Mouse (Mus musculus) urinary bladder, postnatal 10 days (tissue): ENCODE data around the gene Cep83.

Experiments
- DNase-seq: peaks from one replicate; pipeline ENCODE4 v3.0.0; 2022; ENCODE audit warnings: low spot score

Gene Cep83

GRCm38 (mm10) chr10:94779319-94779718 lies 90.9 kb downstream of the Cep83 start:
- DNase-seq, result no peak

DNA sequence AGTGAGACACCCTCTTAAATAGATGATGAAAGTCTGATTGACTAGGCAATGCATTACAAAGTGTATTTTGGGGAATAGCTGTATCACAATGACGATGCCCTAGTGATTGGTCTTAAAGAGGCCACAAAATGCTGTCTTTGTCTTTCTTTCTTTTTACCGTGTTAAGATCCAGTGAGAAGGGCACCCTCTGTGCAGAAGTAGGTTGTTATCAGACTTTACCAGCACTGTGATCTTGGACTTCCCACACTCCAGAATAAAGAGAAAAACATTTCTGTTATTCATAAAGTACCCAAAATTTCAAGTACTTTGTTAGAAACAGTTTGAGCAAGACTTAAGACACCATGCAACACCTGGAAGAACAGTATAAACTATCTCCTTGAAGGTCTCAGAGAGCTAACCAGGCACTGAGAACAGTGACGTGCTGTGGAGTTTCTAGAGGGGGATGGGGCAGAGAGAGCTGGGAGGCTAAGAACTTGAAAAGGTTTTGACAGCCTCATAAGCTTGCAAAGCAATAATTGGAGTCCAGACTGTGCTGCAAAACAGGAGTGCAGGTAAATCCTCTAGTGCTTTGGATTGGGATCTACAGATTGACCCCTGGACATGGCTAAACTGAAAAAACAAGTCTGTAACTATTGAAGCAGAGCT lies 92.3 kb downstream of the Cep83 start:
- DNase-seq, result no peak

DNA sequence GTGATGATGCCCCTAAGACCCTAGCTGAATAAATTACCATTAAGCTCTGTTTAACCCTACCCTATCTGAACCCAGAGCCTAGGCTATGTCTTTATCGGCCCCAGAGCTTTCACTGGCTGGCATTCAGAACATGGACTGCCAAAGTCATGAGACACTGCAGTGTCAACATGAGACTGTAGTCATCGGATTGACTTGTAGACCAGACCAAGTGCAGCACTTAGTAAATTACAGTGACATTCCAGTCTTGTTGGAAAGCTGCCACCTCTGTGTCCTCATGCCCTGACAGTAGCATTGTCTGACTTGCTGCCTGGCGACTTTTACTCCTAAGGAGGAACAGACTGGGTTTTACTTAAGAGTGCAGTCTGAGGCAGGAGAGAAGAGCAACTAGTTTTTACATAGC lies 100.8 kb downstream of the Cep83 start:
- no peak for DNase-seq

DNA sequence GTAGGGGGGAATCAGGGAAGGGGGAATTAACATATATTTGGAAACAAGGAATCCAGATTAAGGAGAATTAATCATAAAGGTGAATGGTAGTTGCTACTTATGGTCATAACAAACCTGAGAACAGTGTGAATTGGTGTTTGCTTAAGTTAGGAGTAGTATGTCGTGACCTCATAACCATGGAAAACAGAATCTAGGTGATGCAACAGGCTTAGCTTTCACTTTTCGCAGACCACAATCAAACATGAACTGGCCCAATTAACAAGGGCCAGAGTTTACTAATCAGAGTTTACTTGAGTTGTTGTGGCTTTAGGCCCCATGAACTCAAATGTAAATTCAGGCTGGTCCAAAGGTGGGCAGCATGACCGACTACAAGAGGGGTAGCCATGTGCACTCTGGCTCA lies 105.5 kb downstream of the Cep83 start:
- no peak for DNase-seq

- no peak for DNase-seq
Observed at GRCm38 (mm10) chr10:94794666-94795244, 106.3 kb downstream of the Cep83 start.

DNA sequence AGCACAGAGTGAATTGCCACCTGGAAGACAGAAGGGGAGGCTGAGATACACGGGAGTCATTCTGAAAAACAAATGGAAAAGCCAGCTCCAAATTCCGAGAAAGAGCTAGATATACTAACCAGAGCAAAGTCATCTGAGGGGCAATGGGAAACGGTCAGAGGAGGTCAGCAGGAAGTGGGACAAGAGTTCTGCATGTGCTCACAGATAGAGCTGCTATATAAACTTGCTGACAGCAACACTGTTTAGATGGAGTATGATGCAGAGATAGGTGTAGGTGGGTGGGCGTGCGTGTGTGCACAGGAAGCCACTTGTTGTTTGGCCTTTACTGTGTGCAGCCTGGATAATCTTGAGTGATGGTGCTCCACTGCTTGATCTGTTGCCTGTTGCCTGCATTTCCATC lies 109.7 kb downstream of the Cep83 start:
- no peak for DNase-seq

GRCm38 (mm10) chr10:94799485-94800239 lies 111.2 kb downstream of the Cep83 start:
- DNase-seq, result no peak

- no peak for DNase-seq
Observed at GRCm38 (mm10) chr10:94800677-94801354, 112.4 kb downstream of the Cep83 start.

DNA sequence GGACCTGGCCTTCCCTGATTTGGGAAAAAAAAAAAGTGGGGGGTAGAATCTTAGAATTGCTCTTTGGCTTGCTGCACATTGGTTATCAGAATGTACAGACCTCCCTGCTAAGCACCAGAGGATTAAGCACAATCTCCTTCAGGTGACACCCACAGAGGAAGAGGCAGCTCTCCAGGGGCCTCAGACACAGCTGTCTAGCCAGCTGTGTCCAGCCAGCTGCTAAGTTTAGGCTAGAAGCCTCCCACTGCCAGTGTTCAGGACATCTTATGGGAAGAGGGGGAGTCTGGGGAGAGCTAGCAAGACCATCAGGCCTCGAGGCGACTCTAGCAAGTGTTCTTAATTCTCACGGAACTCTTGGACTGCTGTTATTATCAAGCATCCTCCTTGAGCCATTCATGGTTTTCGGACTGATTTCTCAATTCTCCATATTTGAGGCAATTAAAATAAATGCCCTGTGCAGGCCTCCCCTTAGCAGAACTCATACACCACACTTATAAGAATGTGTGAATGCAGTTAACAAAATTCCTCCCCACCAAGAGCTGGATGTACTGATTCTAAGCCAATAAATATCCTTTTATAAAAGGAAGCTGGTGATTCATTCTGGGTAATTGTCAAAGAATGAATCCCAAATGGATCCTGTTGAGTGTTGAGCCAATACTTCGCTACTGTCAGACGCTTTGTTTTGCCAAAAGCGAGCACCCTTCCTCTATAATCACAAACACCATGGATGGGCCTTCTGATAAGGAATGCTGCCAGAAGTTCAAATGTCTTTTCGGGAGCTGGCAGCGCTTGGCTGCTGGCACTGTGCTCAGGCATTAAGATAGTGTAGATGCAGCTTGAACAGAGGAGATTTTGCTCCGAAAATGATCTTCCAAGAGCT lies 115.8 kb downstream of the Cep83 start:
- no peak for DNase-seq

- DNase-seq, result no peak
Observed at GRCm38 (mm10) chr10:94804909-94805220, 116.4 kb downstream of the Cep83 start.

- no peak for DNase-seq
Observed at GRCm38 (mm10) chr10:94807323-94807722, 118.9 kb downstream of the Cep83 start.

GRCm38 (mm10) chr10:94808275-94808674 lies 119.8 kb downstream of the Cep83 start:
- DNase-seq, result no peak

DNA sequence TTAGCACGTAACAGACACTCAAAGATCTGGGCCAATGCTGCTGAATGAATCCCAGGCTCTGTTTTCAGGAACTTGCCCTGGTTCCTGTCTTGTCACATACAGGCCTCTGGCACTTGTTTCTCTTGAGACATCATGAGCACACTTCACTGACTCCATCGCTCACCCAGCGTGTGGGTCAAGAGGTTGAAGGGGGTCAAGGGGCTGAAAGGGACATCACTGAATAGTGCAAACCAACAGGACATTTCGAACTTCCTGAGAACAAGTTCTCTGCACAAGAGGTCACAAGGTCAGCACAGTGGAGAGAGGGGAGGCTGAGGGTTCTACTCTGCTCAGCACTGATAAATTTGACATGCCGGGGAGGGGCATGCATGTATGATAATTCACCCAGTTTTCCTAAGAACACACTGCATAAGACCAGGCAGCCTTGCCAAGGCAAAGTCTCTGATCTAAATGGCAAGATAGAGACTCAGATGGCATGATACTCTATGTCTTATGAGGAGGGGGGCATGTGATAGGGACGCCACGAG lies 121.6 kb downstream of the Cep83 start:
- DNase-seq, result no peak

GRCm38 (mm10) chr10:94811907-94812851 lies 123.7 kb downstream of the Cep83 start:
- DNase-seq, result no peak

DNA sequence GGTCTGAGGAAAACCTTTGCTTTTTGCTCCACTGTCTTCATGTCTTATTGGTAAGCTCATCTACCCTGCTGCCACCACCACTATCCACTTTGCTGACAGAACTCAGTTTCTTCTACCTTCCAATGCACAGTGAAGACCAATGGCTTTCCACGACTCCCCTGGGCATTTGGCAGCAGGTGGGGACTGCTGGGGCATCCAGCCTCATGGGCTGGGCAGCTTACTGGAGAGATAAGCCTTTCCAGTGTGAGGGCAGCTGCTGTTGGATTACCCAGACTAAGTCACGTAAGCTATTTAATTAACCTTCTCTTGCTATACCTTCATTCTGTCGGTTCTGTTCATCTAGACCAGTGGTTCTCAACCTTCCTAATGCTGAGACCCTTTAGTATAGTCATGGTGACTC lies 129.7 kb downstream of the Cep83 start:
- DNase-seq, result no peak

- no peak for DNase-seq
Observed at GRCm38 (mm10) chr10:94818781-94819665, 130.6 kb downstream of the Cep83 start.

GRCm38 (mm10) chr10:94823971-94824760 lies 135.7 kb downstream of the Cep83 start:
- no peak for DNase-seq

- DNase-seq, result no peak
Observed at GRCm38 (mm10) chr10:94825951-94826350, 137.5 kb downstream of the Cep83 start.

DNA sequence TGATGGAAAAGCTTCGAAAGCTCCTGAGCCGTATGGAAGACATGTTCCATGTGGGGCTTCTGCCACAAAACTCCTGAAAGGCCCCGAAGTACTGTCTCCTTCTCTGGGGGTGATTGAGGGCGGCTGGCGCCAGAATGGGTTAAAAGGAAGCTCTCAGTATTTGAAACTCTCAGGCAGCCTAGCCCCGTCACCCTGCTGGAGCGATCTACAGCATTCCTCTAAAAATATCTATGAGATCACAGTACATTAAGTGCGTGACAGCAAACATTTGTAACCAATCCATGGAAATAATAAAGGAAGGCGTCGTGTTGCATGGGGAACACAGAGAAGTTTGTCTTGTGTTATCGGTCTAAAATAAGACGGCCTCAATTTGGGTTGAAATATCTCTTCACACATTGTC lies 138.0 kb downstream of the Cep83 start:
- no peak for DNase-seq
